Mouse (Mus musculus) embryonic fibroblast, embryonic 13.5 days (primary cell): ENCODE data around the gene Tmem45a. TPM values are rescaled to one million over a fixed set of nuclear protein-coding genes. Genes with fewer than 3 reads are reported as not detected.

Experiments used
- H3K27ac ChIP-seq: 2 replicates; pipeline ENCODE4 v1.5.1; 2012; ENCODE audit warnings: low read length, control low read depth, inconsistent platforms; ENCODE audit not compliant: insufficient read depth
- H3K4me1 ChIP-seq: 2 replicates; pipeline ENCODE4 v1.6.1; 2011; ENCODE audit warnings: low read length; ENCODE audit not compliant: control insufficient read depth, insufficient read depth
- H3K4me3 ChIP-seq: 2 replicates; pipeline ENCODE4 v1.5.1; 2011; ENCODE audit warnings: mild to moderate bottlenecking, control low read depth, low read length; ENCODE audit not compliant: insufficient read depth
- CTCF ChIP-seq: IDR thresholded peaks from 2 replicates; pipeline ENCODE4 v1.5.1; 2011; ENCODE audit warnings: mild to moderate bottlenecking, control low read depth, low read length, moderate library complexity, borderline replicate concordance; ENCODE audit not compliant: insufficient read depth
- POLR2A ChIP-seq: IDR thresholded peaks from 2 replicates; pipeline ENCODE4 v1.6.1; 2011; ENCODE audit warnings: low read depth, mild to moderate bottlenecking, control low read depth, low read length, moderate library complexity
- polyA plus RNA-seq: library from polyadenylated mRNA; stranded (reverse); fragments of >200 nt; gene quantifications from 2 replicates; pipeline ENCODE4 v1.2.4, GENCODE M21; 2011; ENCODE audit warnings: low read depth; ENCODE audit not compliant: missing spikeins, insufficient read length

Gene Tmem45a
- polyA plus RNA-seq, 1 experiment: 125 TPM

DNA sequence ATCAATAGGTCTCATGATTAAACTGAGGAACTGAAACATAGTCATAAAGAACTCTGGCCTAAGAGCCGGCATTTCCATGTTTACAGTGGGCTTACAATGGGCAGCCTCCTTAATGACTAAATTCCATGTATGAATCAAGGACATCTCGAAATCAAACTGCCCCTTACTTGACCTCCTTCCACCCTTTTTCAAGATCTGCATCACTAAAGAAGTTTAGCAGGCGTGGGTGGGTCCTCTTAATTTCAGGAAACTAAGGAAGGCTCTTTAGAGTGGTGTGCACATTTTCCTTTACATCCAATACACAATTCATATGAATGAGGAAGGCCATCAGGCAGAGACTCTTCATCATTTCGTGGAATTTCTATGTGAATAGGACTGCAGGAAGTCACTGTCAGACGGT is 17.6 kb downstream of the Tmem45a start:
- H3K4me3 ChIP-seq: no peak overlapping the region
- no peak overlapping the region for H3K27ac ChIP-seq
- TF ChIP-seq CTCF: no peak
- peaks cover 13% of the 10 kb centered on the region for H3K4me1 ChIP-seq

DNA sequence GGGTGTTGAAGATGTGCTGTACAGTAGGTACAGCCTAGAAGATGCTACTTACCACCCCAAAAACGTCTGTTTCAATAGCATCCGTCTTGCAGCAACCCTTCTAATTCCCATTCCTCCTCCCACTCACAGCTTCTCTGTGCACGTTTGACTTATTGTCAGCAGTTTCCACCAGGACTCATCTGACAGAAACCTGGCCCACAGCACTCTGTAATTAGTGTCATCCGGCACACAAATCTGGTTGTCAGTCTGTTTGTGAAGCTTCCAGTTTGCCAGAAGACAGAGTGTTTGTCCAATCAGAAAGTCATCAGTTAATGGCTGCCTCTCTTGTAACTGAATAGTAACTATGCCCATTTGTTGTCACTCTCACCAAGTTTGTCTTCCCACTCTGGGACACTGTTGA is 18.4 kb downstream of the Tmem45a start:
- H3K4me3 ChIP-seq: no peak overlapping the region
- TF ChIP-seq CTCF: no peak
- no peak for TF ChIP-seq POLR2A
- no peak overlapping the region for H3K27ac ChIP-seq
- peaks cover 6% of the 10 kb centered on the region; the same call in 1 of the 2 replicates for H3K4me1 ChIP-seq

GRCm38 (mm10) chr16:56852841-56853587 is 33.0 kb downstream of the Tmem45a start:
- Histone ChIP-seq H3K27ac (peak overlapping the region; percentile 98), H3K4me1 (peaks cover 16% of the 10 kb centered on the region), H3K4me3 (no peak overlapping the region)
- TF ChIP-seq POLR2A: no peak
- no peak for TF ChIP-seq CTCF

GRCm38 (mm10) chr16:56842988-56843387 is 43.0 kb downstream of the Tmem45a start:
- Histone ChIP-seq H3K4me1 (no peaks in the 10 kb centered on the region; the same call in 1 of the 2 replicates), H3K27ac (no peak overlapping the region), H3K4me3 (no peak overlapping the region)
- TF ChIP-seq POLR2A (no peak), CTCF (no peak)

- TF ChIP-seq POLR2A: no peak
- TF ChIP-seq CTCF: no peak
These were observed 52.7 kb downstream of the Tmem45a start for GRCm38 (mm10) chr16:56833312-56833711.

GRCm38 (mm10) chr16:56831986-56832385 is 54.0 kb downstream of the Tmem45a start:
- Histone ChIP-seq H3K4me1 (no peaks in the 10 kb centered on the region), H3K27ac (no peak overlapping the region), H3K4me3 (no peak overlapping the region)
- TF ChIP-seq CTCF (no peak), POLR2A (no peak)

More at GRCm38 (mm10) chr16:56833312-56833711, 52.7 kb downstream of the Tmem45a start:
- Histone ChIP-seq H3K27ac (no peak overlapping the region), H3K4me1 (no peaks in the 10 kb centered on the region), H3K4me3 (no peak overlapping the region)

GRCm38 (mm10) chr16:56801370-56802109 is 84.4 kb downstream of the Tmem45a start:
- no peaks in the 10 kb centered on the region for H3K4me1 ChIP-seq
- TF ChIP-seq CTCF (no peak), POLR2A (no peak)
- H3K4me3 ChIP-seq: no peak overlapping the region
- no peak overlapping the region for H3K27ac ChIP-seq

DNA sequence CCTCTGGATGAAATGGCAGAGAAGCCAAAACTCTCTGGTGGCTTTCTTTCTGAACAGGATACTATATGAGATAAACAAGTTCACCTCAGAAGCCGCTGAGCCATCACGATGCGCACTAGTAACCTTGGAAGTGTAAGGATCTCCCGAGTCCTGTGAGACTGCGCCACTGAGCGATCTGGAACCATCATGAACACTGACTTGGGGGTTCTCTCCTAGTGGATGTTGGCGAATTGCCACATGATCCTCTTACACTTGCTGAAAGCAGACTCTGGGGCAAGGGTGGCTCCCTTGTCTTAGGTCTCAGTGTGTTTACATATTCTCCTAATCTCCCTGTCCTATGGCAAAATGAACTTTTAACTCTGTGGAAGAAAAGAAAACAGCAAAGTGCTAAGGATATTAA is 85.0 kb downstream of the Tmem45a start:
- TF ChIP-seq CTCF (no peak), POLR2A (no peak)
- Histone ChIP-seq H3K4me1 (no peaks in the 10 kb centered on the region), H3K4me3 (no peak overlapping the region), H3K27ac (no peak overlapping the region)

GRCm38 (mm10) chr16:56800469-56800868 is 85.5 kb downstream of the Tmem45a start:
- no peak overlapping the region for H3K27ac ChIP-seq
- H3K4me1 ChIP-seq: no peaks in the 10 kb centered on the region
- TF ChIP-seq CTCF: no peak
- no peak for TF ChIP-seq POLR2A
- H3K4me3 ChIP-seq: no peak overlapping the region

DNA sequence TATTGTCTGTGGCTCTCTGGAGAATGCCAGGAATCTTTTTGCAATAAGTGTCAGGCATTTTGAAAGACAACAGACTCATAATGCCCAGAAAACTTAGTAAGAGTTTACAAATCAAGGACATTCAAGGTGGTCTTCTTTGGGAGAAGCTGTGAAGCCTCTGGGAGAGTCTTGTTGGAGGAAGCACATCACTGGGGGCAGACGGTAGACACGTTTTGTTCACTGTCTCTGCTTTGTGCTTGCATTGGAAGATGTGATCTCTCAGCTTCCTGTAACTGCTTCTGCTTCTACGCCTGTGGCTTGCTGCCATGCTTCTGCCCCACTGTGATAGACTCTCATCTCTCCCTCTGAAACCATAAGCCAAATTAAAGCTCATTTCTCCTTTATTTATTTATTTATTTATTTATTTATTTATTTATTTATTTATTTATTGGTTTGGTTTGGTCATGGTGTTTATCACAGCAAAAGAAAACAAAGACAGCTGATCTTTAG is 86.4 kb downstream of the Tmem45a start:
- no peak for TF ChIP-seq CTCF
- TF ChIP-seq POLR2A: no peak
- no peak overlapping the region for H3K4me3 ChIP-seq
- no peak overlapping the region for H3K27ac ChIP-seq
- no peaks in the 10 kb centered on the region for H3K4me1 ChIP-seq
